8 mouse cellular contexts compared by ENCODE assay signal in the genomic region with DNA sequence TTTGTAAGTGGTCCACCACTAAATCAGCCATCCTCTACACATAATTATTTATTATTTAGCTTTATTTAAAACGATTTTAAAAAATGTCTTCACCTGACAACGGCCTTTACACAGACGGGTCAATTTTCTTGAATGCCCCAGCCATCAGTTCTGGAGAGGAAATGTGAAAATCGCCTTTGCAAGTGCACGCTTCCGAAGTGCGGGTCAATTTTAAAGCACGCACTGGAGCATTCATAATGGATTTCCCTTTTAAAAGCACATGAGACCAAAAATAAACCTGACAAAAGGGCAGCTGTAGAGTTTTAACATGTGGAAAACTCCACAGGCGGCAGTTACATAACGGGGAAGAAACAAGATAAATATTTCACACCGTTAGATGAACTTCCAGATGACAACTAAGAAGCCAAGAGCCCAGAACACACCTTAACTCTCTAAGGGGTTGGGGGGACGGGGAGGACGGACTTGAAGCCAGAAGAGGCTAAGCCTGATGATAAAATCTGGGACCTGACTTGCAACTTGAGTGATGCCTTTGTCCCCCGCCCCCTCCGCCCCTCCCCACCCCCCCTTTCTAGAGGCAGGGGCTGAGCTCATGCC. TPM values are rescaled to one million over a fixed set of nuclear protein-coding genes. Genes with fewer than 3 reads are reported as not detected.
DNase-seq lines count a peak whose midpoint lies in the region; ATAC-seq lines count a peak whose summit lies in the region.

No protein-coding gene starts in this region.

- peak overlapping the region; percentile 69 for H3K9ac ChIP-seq in heart, embryonic 12.5 days
- no peak overlapping the region for H3K9ac ChIP-seq in liver, embryonic 13.5 days

- no peaks in the 10 kb centered on the region for H3K9me3 ChIP-seq in heart, embryonic 12.5 days (replicated peaks)
- no peaks in the 10 kb centered on the region for H3K9me3 ChIP-seq in liver, embryonic 13.5 days (replicated peaks)

- WGBS in heart, embryonic 12.5 days: 4% methylated on average over 15 of the region's 15 CpGs
- WGBS in liver, embryonic 13.5 days (ENCODE audit: insufficient replicate concordance): 5% methylated on average over 15 of the region's 15 CpGs

- H3K27me3 ChIP-seq in heart, embryonic 12.5 days (replicated peaks): no peaks in the 10 kb centered on the region
- H3K27me3 ChIP-seq in liver, embryonic 13.5 days: peaks cover 49% of the 10 kb centered on the region

- no peaks in the 10 kb centered on the region for H3K4me1 ChIP-seq in heart, embryonic 12.5 days (replicated peaks)
- H3K4me1 ChIP-seq in liver, embryonic 13.5 days (replicated peaks): no peaks in the 10 kb centered on the region

- peak; percentile 4; the same call in 1 of the 2 replicates for ATAC-seq in heart, embryonic 12.5 days (ENCODE audit: insufficient number of reproducible peaks, low FRiP score)
- no peak for ATAC-seq in liver, embryonic 13.5 days (ENCODE audit: low read depth)
- ATAC-seq in frontal cortex, adult (ENCODE audit: low TSS enrichment): no peak

- no peaks in the 10 kb centered on the region for H3K36me3 ChIP-seq in heart, embryonic 12.5 days
- H3K36me3 ChIP-seq in liver, embryonic 13.5 days: no peaks in the 10 kb centered on the region

- peak overlapping the region; percentile 92 for H3K4me2 ChIP-seq in heart, embryonic 12.5 days
- peak overlapping the region; percentile 73 for H3K4me2 ChIP-seq in liver, embryonic 13.5 days

- H3K4me3 ChIP-seq in heart, embryonic 12.5 days: peak overlapping the region; percentile 69
- H3K4me3 ChIP-seq in liver, embryonic 13.5 days (replicated peaks): peak overlapping the region; percentile 55

- peak; percentile 58 for DNase-seq in retina, embryonic 14.5 days (ENCODE audit: low spot score)
- no peak for DNase-seq in retina, postnatal 1 day
- DNase-seq in liver, embryonic 13.5 days: no peak
- DNase-seq in frontal cortex, postnatal 10 days (ENCODE audit: low spot score in 2 of 2): no peak
- DNase-seq in cerebellum, adult 8-10 months: no peak
- DNase-seq in cerebellum, adult 9-10 months: no peak

- H3K27ac ChIP-seq in heart, embryonic 12.5 days (ENCODE audit: poor library complexity, severe bottlenecking): no peak overlapping the region
- no peak overlapping the region for H3K27ac ChIP-seq in liver, embryonic 13.5 days

RNA-seq across cellular contexts. Expression of gene Jam2, which starts 0.6 kb away (rescaled TPM):
- 8.3 and 8.6 TPM in 2 replicates for polyA plus RNA-seq in heart, embryonic 12.5 days (2016; fragmentation: Nextera tagmentation; extraction: Ambion mirVana)
- polyA plus RNA-seq in liver, embryonic 13.5 days (2015; fragmentation: Nextera tagmentation; extraction: Ambion mirVana): 0.89 and 1.1 TPM in 2 replicates

RNA-seq across cellular contexts. Expression of gene Mrpl39, which starts 37.8 kb away (rescaled TPM):
- 48.5 and 50.4 TPM in 2 replicates for polyA plus RNA-seq in heart, embryonic 12.5 days (2016; fragmentation: Nextera tagmentation; extraction: Ambion mirVana)
- 30.3 and 35.5 TPM in 2 replicates for polyA plus RNA-seq in liver, embryonic 13.5 days (2015; fragmentation: Nextera tagmentation; extraction: Ambion mirVana)
